Mouse (Mus musculus) stomach, embryonic 14.5 days (tissue): ENCODE results near the gene Top2b. TPM values are rescaled to one million over a fixed set of nuclear protein-coding genes. Genes with fewer than 3 reads are reported as not detected.

ENCODE experiments used
- ATAC-seq: fragments of 200-750 bp; cut with Nextera tagmentation; 2 replicates; pipeline ENCODE4 v1.8.0; 2017; ENCODE audit warnings: low read depth, moderate TSS enrichment; ENCODE audit not compliant: insufficient number of reproducible peaks, insufficient read depth, low FRiP score
- H3K27ac ChIP-seq: fragments of 300-500 bp; sonication (generic); 2 replicates; pipeline ENCODE4 v1.5.1; 2014; ENCODE audit warnings: mild to moderate bottlenecking, low read length, moderate library complexity, mixed read lengths
- H3K27me3 ChIP-seq: fragments of 300-500 bp; sonication (generic); 2 replicates; pipeline ENCODE4 v1.6.1; 2014; ENCODE audit warnings: low read length, control low read depth, mixed read lengths; ENCODE audit not compliant: control insufficient read depth, insufficient read depth
- H3K36me3 ChIP-seq: fragments of 300-500 bp; sonication (generic); 2 replicates; pipeline ENCODE4 v1.6.1; 2014; ENCODE audit warnings: mild to moderate bottlenecking, control low read depth, low read length, moderate library complexity, mixed read lengths; ENCODE audit not compliant: control insufficient read depth, insufficient read depth
- H3K4me1 ChIP-seq: fragments of 300-500 bp; sonication (generic); 2 replicates; pipeline ENCODE4 v1.6.1; 2014; ENCODE audit warnings: low read length, control low read depth, mixed read lengths; ENCODE audit not compliant: control insufficient read depth, insufficient read depth
- H3K4me2 ChIP-seq: fragments of 300-500 bp; sonication (generic); replicated peaks from 2 replicates; pipeline ENCODE4 v1.6.1; 2014; ENCODE audit warnings: low read depth, low read length, control low read depth
- H3K4me3 ChIP-seq: fragments of 300-500 bp; sonication (generic); 2 replicates; pipeline ENCODE4 v1.5.1; 2014; ENCODE audit warnings: low read depth, low read length, control low read depth
- H3K9ac ChIP-seq: fragments of 300-500 bp; sonication (generic); replicated peaks from 2 replicates; pipeline ENCODE4 v1.6.1; 2014; ENCODE audit warnings: low read depth, mild to moderate bottlenecking, control low read depth, low read length, moderate library complexity, mixed read lengths
- H3K9me3 ChIP-seq: fragments of 300-500 bp; sonication (generic); 2 replicates; pipeline ENCODE4 v1.6.1; 2016; ENCODE audit warnings: low read depth, low read length, control low read depth; ENCODE audit not compliant: control insufficient read depth
- WGBS: fragments of 180-500 bp; shearing (Covaris S2); extraction: QIAGEN DNeasy Blood & Tissue Kit; methylation state at CpG from one replicate; pipeline ENCODE4 v1.1.7; 2014; 5-methylcytosine and 5-hydroxymethylcytosine counted together
- polyA plus RNA-seq: library from polyadenylated mRNA; unstranded; fragments of >200 nt; fragmentation: Nextera tagmentation; extraction: Ambion mirVana; gene quantifications from 2 replicates; pipeline ENCODE4 v1.2.1, GENCODE M21; 2014

The Top2b gene
- polyA plus RNA-seq, 1 experiment from 2014 or later, result 64.4 TPM

- Histone ChIP-seq H3K9ac (no peak overlapping the region), H3K27ac (no peak overlapping the region), H3K4me3 (no peak overlapping the region), H3K4me1 (0 out of 2 replicates have a peak, but pooled peaks cover 2% of the 10 kb centered on the region), H3K4me2 (no peak overlapping the region), H3K9me3 (no peaks in the 10 kb centered on the region), H3K36me3 (no peaks in the 10 kb centered on the region), H3K27me3 (no peaks in the 10 kb centered on the region)
- 22% methylated on average over 3 of the region's 3 CpGs for WGBS
- no peak for ATAC-seq
Measured at GRCm38 (mm10) chr14:16335835-16336417, 29.1 kb upstream of the Top2b start.

- no peaks in the 10 kb centered on the region for H3K4me1 ChIP-seq
- H3K9ac ChIP-seq, result no peak overlapping the region
- H3K27me3 ChIP-seq, result no peaks in the 10 kb centered on the region
- H3K9me3 ChIP-seq, result no peaks in the 10 kb centered on the region
- no peak overlapping the region for H3K4me3 ChIP-seq
- H3K4me2 ChIP-seq, result no peak overlapping the region
- 68% methylated on average over 9 of the region's 9 CpGs for WGBS
- no peak overlapping the region for H3K27ac ChIP-seq
- H3K36me3 ChIP-seq, result no peaks in the 10 kb centered on the region
- ATAC-seq, result no peak
Measured at GRCm38 (mm10) chr14:16347505-16347904, 17.5 kb upstream of the Top2b start.

GRCm38 (mm10) chr14:16359704-16360103 lies 5.3 kb upstream of the Top2b start:
- ATAC-seq, result no peak
- WGBS, result 60% methylated on average over 1 of the region's 1 CpGs
- Histone ChIP-seq H3K27ac (no peak overlapping the region), H3K36me3 (no peaks in the 10 kb centered on the region), H3K4me3 (no peak overlapping the region), H3K4me1 (no peaks in the 10 kb centered on the region), H3K9ac (no peak overlapping the region), H3K9me3 (no peaks in the 10 kb centered on the region), H3K27me3 (no peaks in the 10 kb centered on the region), H3K4me2 (no peak overlapping the region)

GRCm38 (mm10) chr14:16364161-16364831 lies 683 bp upstream of the Top2b start:
- 2% methylated on average over 30 of the region's 32 CpGs for WGBS
- H3K4me3 ChIP-seq, result peak overlapping the region; percentile 84

GRCm38 (mm10) chr14:16365362-16366173 lies 589 bp downstream of the Top2b start:
- peak overlapping the region; percentile 88 for H3K9ac ChIP-seq

More at GRCm38 (mm10) chr14:16364161-16364831, 683 bp upstream of the Top2b start:
- Histone ChIP-seq H3K27ac (peak overlapping the region; percentile 97), H3K9ac (peak overlapping the region; percentile 88), H3K9me3 (no peaks in the 10 kb centered on the region), H3K4me2 (peak overlapping the region; percentile 57), H3K36me3 (no peaks in the 10 kb centered on the region), H3K27me3 (no peaks in the 10 kb centered on the region), H3K4me1 (peaks cover 9% of the 10 kb centered on the region; the same call in 1 of the 2 replicates)
- peak; percentile 71 for ATAC-seq

GRCm38 (mm10) chr14:16366174-16366889 lies 1.4 kb downstream of the Top2b start:
- WGBS, result 4% methylated on average over 16 of the region's 16 CpGs
- no peaks in the 10 kb centered on the region for H3K27me3 ChIP-seq
- H3K4me3 ChIP-seq, result peak overlapping the region; percentile 84
- H3K4me1 ChIP-seq, result peaks cover 9% of the 10 kb centered on the region; the same call in 1 of the 2 replicates
- no peaks in the 10 kb centered on the region for H3K36me3 ChIP-seq
- peak overlapping the region; percentile 77 for H3K4me2 ChIP-seq
- peak; percentile 6; the same call in 1 of the 2 replicates for ATAC-seq
- H3K9ac ChIP-seq, result peak overlapping the region; percentile 88
- no peaks in the 10 kb centered on the region for H3K9me3 ChIP-seq
- H3K27ac ChIP-seq, result peak overlapping the region; percentile 97

More at GRCm38 (mm10) chr14:16365362-16366173, 589 bp downstream of the Top2b start:
- Histone ChIP-seq H3K4me2 (peak overlapping the region; percentile 77), H3K27me3 (no peaks in the 10 kb centered on the region), H3K36me3 (no peaks in the 10 kb centered on the region), H3K4me3 (peak overlapping the region; percentile 84), H3K4me1 (peaks cover 9% of the 10 kb centered on the region; the same call in 1 of the 2 replicates), H3K9me3 (no peaks in the 10 kb centered on the region), H3K27ac (peak overlapping the region; percentile 97)
- ATAC-seq, result peak; percentile 43
- WGBS, result under 1% methylated on average over 85 of the region's 87 CpGs

GRCm38 (mm10) chr14:16366986-16367385 lies 2.0 kb downstream of the Top2b start:
- peak overlapping the region; percentile 88; the same call in 1 of the 2 replicates for H3K9ac ChIP-seq
- no peaks in the 10 kb centered on the region for H3K27me3 ChIP-seq
- ATAC-seq, result no peak
- WGBS, result 32% methylated on average over 2 of the region's 2 CpGs
- peak overlapping the region; percentile 77 for H3K4me2 ChIP-seq
- peak overlapping the region; percentile 84 for H3K4me3 ChIP-seq
- peaks cover 9% of the 10 kb centered on the region; the same call in 1 of the 2 replicates for H3K4me1 ChIP-seq
- H3K36me3 ChIP-seq, result no peaks in the 10 kb centered on the region
- H3K27ac ChIP-seq, result no peak overlapping the region; the same call in 1 of the 2 replicates
- H3K9me3 ChIP-seq, result no peaks in the 10 kb centered on the region

- Histone ChIP-seq H3K4me1 (peaks cover under 1% of the 10 kb centered on the region; the same call in 1 of the 2 replicates), H3K27me3 (no peaks in the 10 kb centered on the region), H3K27ac (no peak overlapping the region), H3K9me3 (no peaks in the 10 kb centered on the region), H3K36me3 (no peaks in the 10 kb centered on the region), H3K4me2 (no peak overlapping the region), H3K9ac (no peak overlapping the region), H3K4me3 (no peak overlapping the region)
- ATAC-seq, result no peak
Measured at GRCm38 (mm10) chr14:16372761-16373160, 7.8 kb downstream of the Top2b start.
